Mouse (Mus musculus) NIH3T3 (cell line): ENCODE results near the gene Cd274.

Experiments
- DNase-seq: peaks from one replicate; pipeline ENCODE4 v3.0.0-alpha.2; 2012; ENCODE audit warnings: low read depth

Gene Cd274

GRCm38 (mm10) chr19:29366969-29367622, at the start of gene Cd274, which contains the start of gene Plgrkt:
Gene Cd274, plus strand, starts transcription at chr19:29367455.
Gene Plgrkt, minus strand, starts transcription at chr19:29367390.
- peak; percentile 74 for DNase-seq

GRCm38 (mm10) chr19:29323416-29324049, 43.7 kb upstream of the Cd274 start:
- DNase-seq: no peak

GRCm38 (mm10) chr19:29325053-29325851, 42.0 kb upstream of the Cd274 start, which contains the start of gene Insl6:
Gene Insl6, minus strand, starts transcription at chr19:29325356.
- peak; percentile 73 for DNase-seq

- no peak for DNase-seq
Measured at GRCm38 (mm10) chr19:29325852-29326180, 41.4 kb upstream of the Cd274 start.

GRCm38 (mm10) chr19:29326396-29326795, 40.9 kb upstream of the Cd274 start:
- DNase-seq: no peak

GRCm38 (mm10) chr19:29326822-29327552, 40.3 kb upstream of the Cd274 start:
- no peak for DNase-seq

GRCm38 (mm10) chr19:29334068-29334745, 33.0 kb upstream of the Cd274 start, which contains the start of gene Rln1:
Gene Rln1, minus strand, starts transcription at chr19:29334670.
- peak; percentile 31 for DNase-seq

GRCm38 (mm10) chr19:29336624-29337023, 30.6 kb upstream of the Cd274 start:
- DNase-seq: no peak

- no peak for DNase-seq
Measured at GRCm38 (mm10) chr19:29341029-29341428, 26.2 kb upstream of the Cd274 start.

GRCm38 (mm10) chr19:29342281-29342680, 25.0 kb upstream of the Cd274 start:
- no peak for DNase-seq

GRCm38 (mm10) chr19:29344868-29345267, 22.4 kb upstream of the Cd274 start:
- no peak for DNase-seq

- no peak for DNase-seq
Measured at GRCm38 (mm10) chr19:29345636-29346035, 21.6 kb upstream of the Cd274 start.

- no peak for DNase-seq
Measured at GRCm38 (mm10) chr19:29350991-29351390, 16.3 kb upstream of the Cd274 start.

- peak; percentile 95 for DNase-seq
Measured at GRCm38 (mm10) chr19:29354895-29355877, 12.1 kb upstream of the Cd274 start.

GRCm38 (mm10) chr19:29356281-29356680, 11.0 kb upstream of the Cd274 start:
- DNase-seq: no peak

- DNase-seq: no peak
Measured at GRCm38 (mm10) chr19:29360251-29360650, 7.0 kb upstream of the Cd274 start.

- DNase-seq: peak; percentile 95
Measured at GRCm38 (mm10) chr19:29361468-29362130, 5.7 kb upstream of the Cd274 start.

- no peak for DNase-seq
Measured at GRCm38 (mm10) chr19:29362173-29362930, 4.9 kb upstream of the Cd274 start.

- DNase-seq: no peak
Measured at GRCm38 (mm10) chr19:29363557-29363956, 3.7 kb upstream of the Cd274 start.
